Mouse (Mus musculus) bone marrow, adult 2 months (tissue): Measurements from ENCODE around the gene Snx18. TPM values are rescaled to one million over a fixed set of nuclear protein-coding genes. Genes with fewer than 3 reads are reported as not detected.

ENCODE experiments used
- H3K27ac ChIP-seq: fragments of 200-500 bp; 2 replicates; pipeline ENCODE4 v1.5.1; 2012; ENCODE audit warnings: low read depth, mild to moderate bottlenecking, control low read depth, inconsistent platforms, low read length; ENCODE audit not compliant: control insufficient read depth, poor library complexity, insufficient read depth
- H3K4me1 ChIP-seq: fragments of 200-500 bp; 2 replicates; pipeline ENCODE4 v1.6.1; 2011; ENCODE audit warnings: low read length; ENCODE audit not compliant: control insufficient read depth, insufficient read depth
- H3K4me3 ChIP-seq: fragments of 200-500 bp; replicated peaks from 2 replicates; pipeline ENCODE3; 2011; ENCODE audit warnings: mild to moderate bottlenecking, low read depth, low read length, control low read depth; ENCODE audit not compliant: control insufficient read depth
- CTCF ChIP-seq: fragments of 200-500 bp; IDR thresholded peaks from 2 replicates; pipeline ENCODE4 v1.5.1; 2011; ENCODE audit warnings: low read length, control low read depth; ENCODE audit not compliant: control insufficient read depth, insufficient read depth
- POLR2A ChIP-seq: fragments of 200-500 bp; IDR thresholded peaks from 2 replicates; pipeline ENCODE4 v1.6.1; 2011; ENCODE audit warnings: low read depth, mild to moderate bottlenecking, control low read depth, low read length, borderline replicate concordance; ENCODE audit not compliant: control insufficient read depth
- WGBS: fragments of 180-500 bp; shearing (Covaris S2); methylation state at CpG from one replicate; pipeline ENCODE4 v1.1.7; 2018; 5-methylcytosine and 5-hydroxymethylcytosine counted together
- polyA plus RNA-seq: library from polyadenylated mRNA; stranded (reverse); fragments of >200 nt; gene quantifications from 2 replicates; pipeline ENCODE4 v1.2.4, GENCODE M21; 2011; ENCODE audit warnings: low replicate concordance; ENCODE audit not compliant: missing spikeins, insufficient read depth, insufficient read length

Gene Snx18
- polyA plus RNA-seq, 1 experiment, result 22.1 TPM

DNA sequence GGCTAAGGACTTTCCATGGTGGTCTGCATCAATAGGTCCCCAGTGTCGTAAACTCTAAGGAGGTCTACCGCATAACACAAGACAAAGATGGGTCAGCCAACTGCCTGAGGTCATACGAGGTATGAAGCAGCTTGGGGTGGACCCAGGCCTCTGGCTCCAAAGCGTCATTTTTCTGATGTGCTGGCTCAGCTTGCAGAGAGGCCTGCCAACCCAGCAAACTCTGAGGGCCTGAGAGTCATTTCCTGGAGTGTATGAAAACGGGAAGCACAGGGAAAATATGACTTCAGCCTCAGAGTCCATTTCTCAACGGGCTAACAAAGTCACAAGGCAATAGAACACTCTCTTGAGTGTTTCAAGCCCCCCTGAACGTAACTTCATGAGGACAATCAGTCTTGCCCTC lies 28.9 kb downstream of the Snx18 start:
- Histone ChIP-seq H3K4me3 (no peak overlapping the region), H3K27ac (no peak overlapping the region), H3K4me1 (no peaks in the 10 kb centered on the region; the same call in none of the 2 replicates)
- WGBS, result 29% methylated on average over 7 of the region's 7 CpGs
- TF ChIP-seq CTCF (no peak), POLR2A (no peak)

DNA sequence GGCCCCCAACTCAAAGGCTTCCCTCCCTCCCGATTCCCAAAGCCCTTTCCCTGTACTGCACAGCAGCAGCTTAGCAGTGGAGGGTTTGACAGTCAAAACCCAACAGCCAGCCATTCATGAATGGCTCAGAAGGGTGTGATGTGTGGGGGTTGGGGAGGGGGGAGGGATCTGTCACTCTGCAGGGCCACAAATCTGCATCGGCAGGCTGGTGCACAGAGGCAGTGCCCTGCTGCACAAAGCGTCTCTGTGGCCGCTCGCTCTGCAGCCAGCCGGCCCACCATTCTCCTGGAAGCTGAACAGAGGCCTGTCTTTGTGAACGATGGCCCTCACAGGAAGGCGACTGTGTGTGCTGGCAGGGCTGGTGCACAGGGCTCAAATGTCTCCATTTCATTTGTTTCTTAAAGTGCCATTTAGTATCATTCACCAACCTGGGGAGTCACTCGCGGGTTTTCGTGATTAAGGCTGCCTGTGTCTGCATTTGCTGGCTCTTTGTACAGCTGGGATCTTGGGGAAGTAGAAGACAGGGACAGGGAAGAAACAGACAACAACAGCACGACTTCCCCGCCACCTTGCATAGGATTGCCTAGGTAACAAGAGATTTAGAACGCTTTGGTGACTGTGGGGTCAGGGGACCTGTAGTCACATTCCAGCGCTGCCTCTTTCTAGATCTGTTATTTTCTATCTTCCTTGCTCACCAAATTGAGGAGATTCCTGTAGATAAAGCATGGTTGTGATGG lies 31.0 kb downstream of the Snx18 start:
- H3K4me1 ChIP-seq, result no peaks in the 10 kb centered on the region; the same call in none of the 2 replicates
- H3K4me3 ChIP-seq, result no peak overlapping the region
- no peak for TF ChIP-seq CTCF
- no peak for TF ChIP-seq POLR2A
- 82% methylated on average over 15 of the region's 15 CpGs for WGBS
- no peak overlapping the region for H3K27ac ChIP-seq

DNA sequence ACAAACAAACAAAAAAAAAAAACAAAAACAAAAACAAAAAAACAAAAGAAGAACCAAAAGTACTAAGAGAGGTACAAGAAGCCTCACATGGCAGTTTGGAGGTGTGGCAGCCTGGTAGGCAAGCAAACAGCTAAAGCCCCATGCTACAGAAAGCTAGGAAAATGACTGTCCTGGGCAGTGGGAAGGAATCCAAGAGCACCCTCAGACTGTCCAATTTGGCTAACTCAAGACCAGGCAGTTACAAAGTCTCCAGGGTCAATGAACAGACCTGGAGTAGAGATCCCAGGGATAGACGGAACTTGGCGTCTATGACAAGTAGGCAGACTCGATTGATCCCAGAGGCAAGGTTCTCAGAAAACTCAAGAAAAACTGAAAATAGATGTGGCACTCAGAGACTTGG lies 32.8 kb downstream of the Snx18 start:
- no peak overlapping the region for H3K4me3 ChIP-seq
- no peak for TF ChIP-seq POLR2A
- no peak for TF ChIP-seq CTCF
- 91% methylated on average over 3 of the region's 3 CpGs for WGBS

DNA sequence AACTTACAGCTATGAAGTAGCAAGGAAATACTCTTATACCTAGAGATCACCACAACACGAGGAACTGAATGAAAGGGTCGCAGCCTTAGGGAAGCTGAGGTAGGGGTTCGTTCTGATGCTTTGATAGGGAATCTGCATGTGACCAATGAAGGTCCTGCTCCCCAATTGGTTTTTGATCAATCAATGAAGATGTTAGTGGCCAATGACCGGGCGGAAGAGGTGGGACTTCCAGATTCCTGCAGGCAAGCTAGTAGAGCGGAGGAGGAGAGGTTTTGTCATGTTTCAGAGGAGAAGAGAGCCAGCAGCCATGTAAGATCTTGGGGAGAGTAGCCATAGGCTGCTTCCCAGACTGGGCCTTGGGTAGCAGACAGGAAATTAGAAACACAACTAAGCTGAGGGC lies 33.9 kb downstream of the Snx18 start:
- H3K4me3 ChIP-seq, result no peak overlapping the region
- WGBS, result 74% methylated on average over 6 of the region's 6 CpGs
- H3K27ac ChIP-seq, result no peak overlapping the region
- TF ChIP-seq CTCF, result no peak
- TF ChIP-seq POLR2A, result no peak
- H3K4me1 ChIP-seq, result no peaks in the 10 kb centered on the region; the same call in 1 of the 2 replicates

More for the DNA sequence above, 32.8 kb downstream of the Snx18 start:
- Histone ChIP-seq H3K27ac (no peak overlapping the region), H3K4me1 (no peaks in the 10 kb centered on the region; the same call in none of the 2 replicates)

DNA sequence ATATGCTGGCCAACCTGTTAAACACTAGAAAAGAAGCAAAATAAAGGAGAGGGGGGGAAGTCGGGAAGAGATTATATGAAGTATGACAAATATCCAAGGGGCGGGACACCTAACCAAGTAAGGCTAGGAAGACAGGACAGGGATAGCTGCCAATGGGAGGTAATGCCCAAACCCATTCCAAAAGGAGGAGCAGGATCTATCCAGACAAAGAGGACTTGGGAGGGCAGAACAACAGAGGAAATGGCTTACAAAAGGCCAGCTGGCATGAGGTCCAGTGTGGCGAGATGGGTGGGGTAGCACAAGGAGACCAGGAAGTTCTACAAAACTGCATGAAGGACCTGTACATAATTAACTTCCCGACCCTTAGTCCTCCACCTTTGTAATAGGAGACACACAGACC lies 34.8 kb downstream of the Snx18 start:
- no peak for TF ChIP-seq CTCF
- TF ChIP-seq POLR2A, result no peak
- 75% methylated on average over 4 of the region's 4 CpGs for WGBS
- Histone ChIP-seq H3K4me1 (no peaks in the 10 kb centered on the region; the same call in 1 of the 2 replicates), H3K27ac (no peak overlapping the region), H3K4me3 (no peak overlapping the region)

DNA sequence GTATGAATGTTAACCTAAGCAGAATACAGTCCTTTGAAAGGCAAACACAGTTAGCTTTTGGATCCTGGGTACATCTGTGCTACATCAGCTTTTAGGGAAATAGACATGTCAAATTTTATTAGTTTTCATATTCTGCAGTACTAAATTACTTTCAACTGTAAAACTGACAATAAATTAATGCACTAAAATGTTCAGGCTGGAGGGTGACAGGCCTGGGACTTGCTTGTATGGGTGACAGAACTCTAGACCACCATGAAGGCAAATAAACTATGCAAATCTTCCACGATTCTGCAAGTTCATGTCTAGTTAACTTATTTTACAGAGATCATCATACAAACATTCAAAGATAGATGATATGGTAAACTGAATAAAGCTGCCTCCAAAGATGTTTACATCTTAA lies 36.3 kb downstream of the Snx18 start:
- Histone ChIP-seq H3K4me1 (no peaks in the 10 kb centered on the region; the same call in 1 of the 2 replicates), H3K4me3 (no peak overlapping the region), H3K27ac (no peak overlapping the region)
- TF ChIP-seq POLR2A (no peak), CTCF (no peak)
- 83% methylated on average over 1 of the region's 1 CpGs for WGBS

DNA sequence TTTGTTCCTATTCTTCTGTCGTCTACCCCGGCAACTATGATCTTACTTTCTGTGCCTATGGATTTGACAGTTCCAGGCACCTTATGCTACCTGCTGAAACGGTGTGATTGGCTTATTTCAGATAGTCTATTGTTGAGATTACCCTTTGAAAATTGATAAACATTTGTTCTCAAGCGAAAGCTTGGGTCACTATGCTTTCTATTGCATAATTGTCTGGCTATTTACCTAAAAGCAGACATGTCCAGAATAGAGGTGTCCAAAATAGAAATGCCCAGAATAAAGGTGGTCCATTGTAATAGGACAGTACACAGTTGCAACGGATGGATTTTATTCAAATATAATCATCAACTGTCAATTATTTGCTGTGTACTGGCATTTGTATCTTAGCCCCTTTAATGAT lies 36.9 kb downstream of the Snx18 start:
- H3K27ac ChIP-seq, result no peak overlapping the region
- 78% methylated on average over 5 of the region's 5 CpGs for WGBS

DNA sequence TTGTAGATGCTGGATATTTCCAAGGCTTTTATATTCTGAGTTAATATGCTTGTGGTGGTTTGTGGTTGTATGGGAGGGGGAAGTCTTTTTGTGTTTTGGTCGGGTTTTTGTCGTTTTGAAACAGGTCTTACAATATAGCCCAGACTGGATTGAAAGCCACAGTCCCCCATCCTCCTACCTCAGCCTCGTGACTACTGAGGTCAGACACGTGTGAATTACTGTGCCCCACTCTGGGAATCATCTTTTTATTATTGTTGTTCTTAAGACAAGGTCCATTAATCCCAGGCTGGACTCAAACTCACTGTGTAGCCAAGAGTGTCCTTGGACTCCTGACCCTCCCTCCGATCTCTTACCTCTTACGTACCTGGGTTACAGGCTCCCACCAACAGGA lies 38.0 kb downstream of the Snx18 start:
- Histone ChIP-seq H3K4me1 (no peaks in the 10 kb centered on the region; the same call in 1 of the 2 replicates), H3K27ac (no peak overlapping the region), H3K4me3 (no peak overlapping the region)
- TF ChIP-seq POLR2A (no peak), CTCF (no peak)
- 25% methylated on average over 6 of the region's 6 CpGs for WGBS

More for the DNA sequence above, 36.9 kb downstream of the Snx18 start:
- H3K4me3 ChIP-seq, result no peak overlapping the region
- TF ChIP-seq CTCF (no peak), POLR2A (no peak)
- H3K4me1 ChIP-seq, result no peaks in the 10 kb centered on the region; the same call in 1 of the 2 replicates
